Comparison of ENCODE assay signal across 10 mouse cellular contexts in the genomic region with DNA sequence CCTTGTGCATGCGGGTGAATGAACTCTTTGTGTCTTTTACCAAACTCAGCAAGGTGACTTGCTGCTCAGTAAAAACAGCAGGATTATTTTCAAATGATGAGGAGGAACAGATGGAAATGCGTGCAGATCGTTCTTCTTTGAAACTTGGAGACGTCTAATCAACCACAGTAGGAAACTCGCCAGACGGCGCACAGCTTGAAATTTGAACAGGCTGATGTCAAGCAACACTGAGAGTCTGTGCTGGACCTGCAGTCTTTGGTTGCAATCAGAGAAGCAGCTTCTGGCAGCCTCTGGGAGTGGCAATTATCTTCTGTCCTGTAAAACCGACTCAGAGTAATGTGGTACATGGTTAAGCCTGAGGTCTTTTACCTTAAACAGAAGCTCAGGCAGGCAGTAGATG. TPM values are rescaled to one million over a fixed set of nuclear protein-coding genes. Genes with fewer than 3 reads are reported as not detected.
DNase-seq lines count a peak whose midpoint lies in the region; ATAC-seq and TF ChIP-seq lines count a peak whose summit lies in the region.
"Had no signal": no experiment of that assay in that cellular context is flagged by ENCODE, and none has a peak within 500 bp of the region (broad histone marks: within the 10 kb centered on the region; RNA-seq: fewer than 3 reads in every experiment).

No protein-coding gene starts in this region.

- DNase-seq in right cerebral cortex, adult 2 months (ENCODE audit: low spot score in 2 of 2), result peak; percentile 21 to 25
- no peak for DNase-seq in right cerebral cortex, postnatal 14 days
- DNase-seq in embryo, embryonic 11 days, result peak; percentile 46
- peak; percentile 54 for DNase-seq in hindbrain, embryonic 14.5 days (ENCODE audit: low spot score)
- DNase-seq in telencephalon, adult 2 months (ENCODE audit: low read depth, low spot score), result peak; percentile 56
- no peak for DNase-seq in lung, adult 2 months
- DNase-seq in thymus, postnatal 25 days, result no peak

- H3K27ac ChIP-seq in hindbrain, embryonic 14.5 days, result peak overlapping the region; percentile 35
- H3K27ac ChIP-seq: heart, embryonic 15.5 days; liver, embryonic 14.5 days had no signal

- TF ChIP-seq POLR2A in lung, adult 2 months (IDR thresholded peaks at IDR 0.05; ENCODE audit: borderline replicate concordance, extremely low read depth, low read depth, low read length), result no peak

- H3K27me3 ChIP-seq in hindbrain, embryonic 14.5 days (ENCODE audit: control insufficient read depth, insufficient read depth, low read length), result no peaks in the 10 kb centered on the region
- H3K27me3 ChIP-seq: heart, embryonic 15.5 days had no signal

- TF ChIP-seq CTCF in lung, adult 2 months (IDR thresholded peaks at IDR 0.05; ENCODE audit: insufficient read depth, low read length), result no peak

- no peak overlapping the region for H3K4me3 ChIP-seq in hindbrain, embryonic 14.5 days (replicated peaks; ENCODE audit: low read length)
- no peak overlapping the region for H3K4me3 ChIP-seq in lung, adult 2 months (replicated peaks; ENCODE audit: extremely low read depth, low read depth, low read length)
- H3K4me3 ChIP-seq: heart, embryonic 15.5 days had no signal

- no peaks in the 10 kb centered on the region for H3K36me3 ChIP-seq in hindbrain, embryonic 14.5 days (replicated peaks; ENCODE audit: control insufficient read depth, insufficient read depth)
- H3K36me3 ChIP-seq: heart, embryonic 15.5 days had no signal

- ATAC-seq in hindbrain, embryonic 14.5 days (ENCODE audit: low FRiP score), result no peak; the same call in 1 of the 2 replicates

- H3K4me2 ChIP-seq in hindbrain, embryonic 14.5 days (replicated peaks), result no peak overlapping the region
- H3K4me2 ChIP-seq: heart, embryonic 15.5 days had no signal

- H3K9ac ChIP-seq in hindbrain, embryonic 14.5 days, result no peak overlapping the region
- H3K9ac ChIP-seq: heart, embryonic 15.5 days; liver, embryonic 14.5 days had no signal

- WGBS in hindbrain, embryonic 14.5 days, result 41% methylated on average over 8 of the region's 8 CpGs
- 49% methylated on average over 8 of the region's 8 CpGs for WGBS in lung, adult 2 months

- H3K9me3 ChIP-seq in hindbrain, embryonic 14.5 days (ENCODE audit: control insufficient read depth, low read length), result no peaks in the 10 kb centered on the region
- H3K9me3 ChIP-seq: heart, embryonic 15.5 days had no signal

- H3K4me1 ChIP-seq in hindbrain, embryonic 14.5 days (replicated peaks; ENCODE audit: control insufficient read depth, insufficient read depth, low read length), result no peaks in the 10 kb centered on the region
- no peaks in the 10 kb centered on the region for H3K4me1 ChIP-seq in lung, adult 2 months (ENCODE audit: control insufficient read depth, insufficient read depth, low read length)
- H3K4me1 ChIP-seq: heart, embryonic 15.5 days had no signal

RNA-seq across cellular contexts. Expression of gene Ucma, which starts 2.2 kb away (rescaled TPM):
- polyA plus RNA-seq in hindbrain, embryonic 14.5 days (2014; fragmentation: Nextera tagmentation; extraction: Ambion mirVana), result 1.4 TPM in 2 replicates
- 0.22 TPM in 1 of 2 replicates, not detected in the other for polyA plus RNA-seq in lung, adult 2 months (2012; rRNA removed)
- polyA plus RNA-seq: kidney, embryonic 14.5 days; liver, embryonic 14.5 days had no signal

RNA-seq across cellular contexts. Expression of gene Mcm10, which starts 34.5 kb away (rescaled TPM):
- 4.5 and 5.4 TPM in 2 replicates for polyA plus RNA-seq in hindbrain, embryonic 14.5 days (2014; fragmentation: Nextera tagmentation; extraction: Ambion mirVana)
- polyA plus RNA-seq in lung, adult 2 months (2012; rRNA removed), result 0.45 and 1.2 TPM in 2 replicates

RNA-seq across cellular contexts. Expression of gene Phyh, which starts 59.3 kb away (rescaled TPM):
- 82.4 and 91.5 TPM in 2 replicates for polyA plus RNA-seq in hindbrain, embryonic 14.5 days (2014; fragmentation: Nextera tagmentation; extraction: Ambion mirVana)
- polyA plus RNA-seq in lung, adult 2 months (2012; rRNA removed), result 31.7 and 49.5 TPM in 2 replicates

Comparison
In these comparisons a context has a peak if more than half of its experiments do, and no peak if none do; other contexts are left out.
1. DNase-seq: peak in right cerebral cortex, adult 2 months (2 of 2), embryo, embryonic 11 days (single experiment), hindbrain, embryonic 14.5 days (single experiment) and telencephalon, adult 2 months (single experiment); none in right cerebral cortex, postnatal 14 days (single experiment), lung, adult 2 months (single experiment) and thymus, postnatal 25 days (single experiment).